Mouse (Mus musculus) kidney, embryonic 16.5 days (tissue): Measurements from ENCODE around the gene Col5a1. TPM values are rescaled to one million over a fixed set of nuclear protein-coding genes. Genes with fewer than 3 reads are reported as not detected.

ENCODE experiments used
- ATAC-seq: fragments of 200-750 bp; cut with Nextera tagmentation; 2 replicates; pipeline ENCODE4 v1.8.0; 2017; ENCODE audit warnings: moderate TSS enrichment; ENCODE audit not compliant: low FRiP score, low TSS enrichment
- H3K27ac ChIP-seq: fragments of 300-500 bp; sonication (generic); 2 replicates; pipeline ENCODE4 v1.5.1; 2014; ENCODE audit warnings: low read length
- H3K27me3 ChIP-seq: fragments of 300-500 bp; sonication (generic); 2 replicates; pipeline ENCODE4 v1.6.1; 2014; ENCODE audit warnings: low read length, control low read depth, mixed read lengths; ENCODE audit not compliant: insufficient read depth
- H3K36me3 ChIP-seq: fragments of 300-500 bp; sonication (generic); 2 replicates; pipeline ENCODE4 v1.6.1; 2014; ENCODE audit warnings: low read length, control low read depth, mixed read lengths; ENCODE audit not compliant: insufficient read depth
- H3K4me1 ChIP-seq: fragments of 300-500 bp; sonication (generic); 2 replicates; pipeline ENCODE4 v1.6.1; 2014; ENCODE audit warnings: low read length, control low read depth, mixed read lengths; ENCODE audit not compliant: insufficient read depth
- H3K4me2 ChIP-seq: fragments of 300-500 bp; sonication (generic); replicated peaks from 2 replicates; pipeline ENCODE4 v1.6.1; 2014; ENCODE audit warnings: low read depth, low read length
- H3K4me3 ChIP-seq: fragments of 300-500 bp; sonication (generic); 2 replicates; pipeline ENCODE4 v1.5.1; 2014; ENCODE audit warnings: mild to moderate bottlenecking, low read length
- H3K9ac ChIP-seq: fragments of 300-500 bp; sonication (generic); replicated peaks from 2 replicates; pipeline ENCODE4 v1.6.1; 2014; ENCODE audit warnings: low read length
- H3K9me3 ChIP-seq: fragments of 300-500 bp; sonication (generic); 2 replicates; pipeline ENCODE4 v1.6.1; 2016; ENCODE audit warnings: low read length, control low read depth
- WGBS: fragments of 180-500 bp; shearing (Covaris S2); extraction: QIAGEN DNeasy Blood & Tissue Kit; methylation state at CpG from one replicate; pipeline ENCODE4 v1.1.7; 2014; 5-methylcytosine and 5-hydroxymethylcytosine counted together
- polyA plus RNA-seq: library from polyadenylated mRNA; unstranded; fragments of >200 nt; fragmentation: Nextera tagmentation; extraction: Ambion mirVana; gene quantifications from 2 replicates; pipeline ENCODE4 v1.2.1, GENCODE M21; 2015

The Col5a1 gene
- polyA plus RNA-seq, 1 experiment from 2014 or later, result 55.8 TPM

GRCm38 (mm10) chr2:28034011-28034710 lies 147.9 kb downstream of the Col5a1 start:
- Histone ChIP-seq H3K9ac (no peak overlapping the region), H3K36me3 (0 out of 2 replicates have a peak, but pooled peaks cover 3% of the 10 kb centered on the region), H3K9me3 (no peaks in the 10 kb centered on the region), H3K4me2 (no peak overlapping the region), H3K4me3 (no peak overlapping the region), H3K27me3 (no peaks in the 10 kb centered on the region), H3K4me1 (0 out of 2 replicates have a peak, but pooled peaks cover 8% of the 10 kb centered on the region), H3K27ac (no peak overlapping the region)
- 72% methylated on average over 13 of the region's 13 CpGs for WGBS
- ATAC-seq, result no peak

GRCm38 (mm10) chr2:28036788-28037187 lies 150.6 kb downstream of the Col5a1 start:
- Histone ChIP-seq H3K27me3 (no peaks in the 10 kb centered on the region), H3K4me2 (no peak overlapping the region), H3K27ac (no peak overlapping the region), H3K4me1 (0 out of 2 replicates have a peak, but pooled peaks cover 8% of the 10 kb centered on the region), H3K9ac (no peak overlapping the region), H3K4me3 (no peak overlapping the region), H3K9me3 (no peaks in the 10 kb centered on the region), H3K36me3 (0 out of 2 replicates have a peak, but pooled peaks cover 3% of the 10 kb centered on the region)
- ATAC-seq, result no peak
- WGBS, result 88% methylated on average over 13 of the region's 13 CpGs

- H3K9ac ChIP-seq, result no peak overlapping the region
- H3K36me3 ChIP-seq, result 0 out of 2 replicates have a peak, but pooled peaks cover 3% of the 10 kb centered on the region
- no peaks in the 10 kb centered on the region for H3K27me3 ChIP-seq
- WGBS, result 64% methylated on average over 12 of the region's 12 CpGs
- H3K4me3 ChIP-seq, result no peak overlapping the region
- no peak overlapping the region for H3K4me2 ChIP-seq
- no peaks in the 10 kb centered on the region for H3K9me3 ChIP-seq
- 0 out of 2 replicates have a peak, but pooled peaks cover 8% of the 10 kb centered on the region for H3K4me1 ChIP-seq
- ATAC-seq, result no peak
- no peak overlapping the region; the same call in 1 of the 2 replicates for H3K27ac ChIP-seq
Measured at GRCm38 (mm10) chr2:28037505-28038390, 151.5 kb downstream of the Col5a1 start.

GRCm38 (mm10) chr2:28038391-28039096 lies 152.3 kb downstream of the Col5a1 start:
- Histone ChIP-seq H3K36me3 (0 out of 2 replicates have a peak, but pooled peaks cover 3% of the 10 kb centered on the region), H3K4me3 (no peak overlapping the region), H3K4me1 (0 out of 2 replicates have a peak, but pooled peaks cover 8% of the 10 kb centered on the region), H3K27ac (no peak overlapping the region), H3K9me3 (no peaks in the 10 kb centered on the region; the same call in 1 of the 2 replicates), H3K27me3 (no peaks in the 10 kb centered on the region), H3K4me2 (no peak overlapping the region), H3K9ac (no peak overlapping the region)
- 87% methylated on average over 14 of the region's 14 CpGs for WGBS
- ATAC-seq, result no peak

GRCm38 (mm10) chr2:28039647-28040325 lies 153.6 kb downstream of the Col5a1 start:
- Histone ChIP-seq H3K27me3 (no peaks in the 10 kb centered on the region), H3K9ac (no peak overlapping the region), H3K4me1 (0 out of 2 replicates have a peak, but pooled peaks cover 8% of the 10 kb centered on the region), H3K9me3 (no peaks in the 10 kb centered on the region; the same call in 1 of the 2 replicates), H3K27ac (no peak overlapping the region), H3K4me2 (no peak overlapping the region), H3K4me3 (no peak overlapping the region), H3K36me3 (0 out of 2 replicates have a peak, but pooled peaks cover 3% of the 10 kb centered on the region)
- ATAC-seq, result no peak
- 89% methylated on average over 10 of the region's 10 CpGs for WGBS

GRCm38 (mm10) chr2:28040466-28040865 lies 154.2 kb downstream of the Col5a1 start:
- WGBS, result 91% methylated on average over 1 of the region's 1 CpGs

GRCm38 (mm10) chr2:28044920-28045598 lies 158.8 kb downstream of the Col5a1 start:
- H3K4me3 ChIP-seq, result no peak overlapping the region
- ATAC-seq, result no peak
- H3K9me3 ChIP-seq, result no peaks in the 10 kb centered on the region; the same call in 1 of the 2 replicates
- no peak overlapping the region for H3K4me2 ChIP-seq
- no peaks in the 10 kb centered on the region for H3K27me3 ChIP-seq
- no peak overlapping the region for H3K27ac ChIP-seq
- H3K9ac ChIP-seq, result no peak overlapping the region
- H3K4me1 ChIP-seq, result no peaks in the 10 kb centered on the region
- WGBS, result 83% methylated on average over 9 of the region's 9 CpGs
- H3K36me3 ChIP-seq, result no peaks in the 10 kb centered on the region

More at GRCm38 (mm10) chr2:28040466-28040865, 154.2 kb downstream of the Col5a1 start:
- no peak for ATAC-seq
- H3K9me3 ChIP-seq, result no peaks in the 10 kb centered on the region; the same call in 1 of the 2 replicates
- no peaks in the 10 kb centered on the region for H3K27me3 ChIP-seq
- no peak overlapping the region for H3K27ac ChIP-seq
- H3K4me2 ChIP-seq, result no peak overlapping the region
- no peak overlapping the region for H3K9ac ChIP-seq
- no peak overlapping the region for H3K4me3 ChIP-seq
- 0 out of 2 replicates have a peak, but pooled peaks cover 8% of the 10 kb centered on the region for H3K4me1 ChIP-seq
- 0 out of 2 replicates have a peak, but pooled peaks cover 3% of the 10 kb centered on the region for H3K36me3 ChIP-seq

- H3K9ac ChIP-seq, result no peak overlapping the region
- no peak for ATAC-seq
- no peak overlapping the region for H3K4me2 ChIP-seq
- H3K9me3 ChIP-seq, result no peaks in the 10 kb centered on the region; the same call in 1 of the 2 replicates
- H3K27ac ChIP-seq, result no peak overlapping the region
- H3K36me3 ChIP-seq, result no peaks in the 10 kb centered on the region
- H3K27me3 ChIP-seq, result no peaks in the 10 kb centered on the region
- H3K4me1 ChIP-seq, result no peaks in the 10 kb centered on the region
- 69% methylated on average over 6 of the region's 6 CpGs for WGBS
- H3K4me3 ChIP-seq, result no peak overlapping the region
Measured at GRCm38 (mm10) chr2:28046311-28046710, 160.1 kb downstream of the Col5a1 start.
